Mouse (Mus musculus) yolk sac, embryonic 10.5 days (tissue): ENCODE data around the gene Medag.

Experiments used
- DNase-seq: peaks from one replicate; pipeline ENCODE4 v3.0.0-alpha.2; 2017; ENCODE audit warnings: low spot score

The Medag gene

GRCm38 (mm10) chr5:149411509-149412193 is at the start of gene Medag:
Medag (plus strand) TSS chr5:149411749.
- DNase-seq, result no peak

GRCm38 (mm10) chr5:149362626-149363025 is 48.9 kb upstream of the Medag start:
- DNase-seq, result no peak

DNA sequence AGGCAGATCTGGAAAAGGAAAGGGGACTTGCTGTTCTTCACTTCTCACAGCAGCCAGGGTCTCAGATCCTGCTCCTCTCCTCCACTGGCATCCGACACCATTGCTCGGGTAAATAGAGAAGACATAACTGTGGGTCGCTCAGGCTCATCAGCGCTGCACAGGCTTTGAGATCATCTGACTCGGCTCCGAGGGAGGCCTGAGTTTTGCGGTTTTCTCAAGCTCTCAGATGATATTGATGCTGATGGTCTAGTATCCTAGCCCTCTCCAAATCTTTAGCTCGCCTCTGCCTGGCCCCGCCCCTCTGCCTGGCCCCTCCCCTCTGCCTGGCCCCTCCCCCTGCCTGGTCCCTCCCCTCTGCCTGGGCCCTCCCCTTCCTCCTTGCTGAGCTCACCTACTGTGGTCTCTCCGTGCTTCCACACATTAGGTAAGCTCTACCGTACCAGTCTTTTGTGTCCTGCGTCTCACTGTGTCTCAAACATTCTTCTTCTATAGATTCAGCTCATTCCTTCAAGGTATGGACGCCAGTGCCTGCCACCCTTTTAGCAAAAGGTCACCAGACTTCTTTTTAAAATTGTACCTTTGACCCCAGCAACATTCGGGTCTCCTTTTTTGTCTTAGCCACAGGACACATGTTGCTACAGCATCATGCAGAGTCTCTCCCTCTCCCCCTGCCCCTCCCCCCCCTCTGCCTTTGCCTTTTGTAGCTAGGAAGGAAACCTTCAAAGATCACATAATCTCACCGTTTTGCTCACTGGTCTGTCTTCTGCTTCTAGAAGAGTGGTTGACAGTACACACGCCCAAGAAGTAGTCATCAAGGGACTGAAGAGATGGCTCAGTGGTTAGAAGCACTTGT is 47.4 kb upstream of the Medag start:
- DNase-seq, result no peak

DNA sequence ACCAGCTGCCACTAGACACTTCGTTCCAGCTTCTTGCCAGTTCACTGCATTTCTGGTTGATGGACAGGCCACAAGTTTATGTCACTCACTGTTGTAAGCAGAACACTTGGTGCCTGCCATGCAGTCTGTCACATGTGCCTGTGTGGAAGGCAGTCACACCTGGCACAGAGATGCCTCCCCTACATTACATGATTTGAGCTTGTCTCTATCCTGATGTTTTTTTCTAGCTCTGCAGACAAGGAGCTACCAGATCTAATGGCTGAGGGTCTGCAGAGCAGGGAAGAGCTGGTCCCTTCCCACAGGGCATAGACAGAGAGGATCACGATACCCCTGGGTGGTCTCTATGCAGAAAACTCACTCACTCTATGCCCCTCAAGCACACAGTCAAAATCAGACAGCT is 44.5 kb upstream of the Medag start:
- no peak for DNase-seq

GRCm38 (mm10) chr5:149367544-149368466 is 43.7 kb upstream of the Medag start:
- DNase-seq, result no peak

- DNase-seq, result no peak
Measured at GRCm38 (mm10) chr5:149368575-149369312, 42.8 kb upstream of the Medag start.

GRCm38 (mm10) chr5:149369373-149370035 is 42.0 kb upstream of the Medag start:
- no peak for DNase-seq

DNA sequence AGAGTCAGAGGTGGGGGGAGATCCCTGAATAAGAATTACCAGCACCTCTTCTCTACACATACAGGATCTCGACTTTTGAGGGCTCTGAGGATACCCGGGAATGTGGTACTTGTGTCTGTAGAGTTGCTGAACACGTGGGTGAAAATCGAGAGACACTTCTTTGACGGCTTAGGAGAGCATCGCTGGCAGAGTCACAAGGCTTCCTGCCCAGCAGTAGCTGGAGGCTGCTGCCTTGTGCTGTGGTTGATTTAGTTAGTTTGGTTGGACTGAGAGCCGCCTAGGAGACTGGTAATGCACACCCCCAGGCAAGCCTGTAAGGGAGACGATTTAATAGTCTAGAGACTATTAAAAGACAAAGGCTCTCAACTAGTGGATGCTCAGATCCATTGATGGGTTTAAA is 39.5 kb upstream of the Medag start:
- DNase-seq, result no peak

GRCm38 (mm10) chr5:149373224-149373623 is 38.3 kb upstream of the Medag start:
- no peak for DNase-seq

DNA sequence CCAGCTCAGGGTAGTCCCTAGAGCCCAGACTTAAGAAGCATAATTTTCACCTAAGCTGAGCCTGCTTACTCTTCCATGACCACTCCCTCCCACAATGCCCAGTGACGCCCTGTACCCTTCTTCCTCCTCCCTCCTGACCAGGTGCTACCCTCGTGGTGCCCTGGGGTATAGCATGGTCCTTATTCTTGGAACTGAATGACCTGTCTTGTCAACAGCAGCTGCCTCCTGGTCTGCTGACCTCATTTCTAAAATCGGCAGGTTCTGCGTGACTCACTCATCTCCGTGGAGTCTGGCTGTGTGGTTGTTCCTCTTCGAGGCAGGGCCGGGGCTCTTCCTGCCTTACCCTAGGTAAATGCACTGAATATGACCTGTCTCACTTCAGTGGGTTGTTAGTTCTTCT is 37.5 kb upstream of the Medag start:
- no peak for DNase-seq

GRCm38 (mm10) chr5:149375074-149375888 is 36.3 kb upstream of the Medag start:
- no peak for DNase-seq

GRCm38 (mm10) chr5:149375889-149376212 is 35.7 kb upstream of the Medag start:
- DNase-seq, result peak; percentile 84

- DNase-seq, result no peak
Measured at GRCm38 (mm10) chr5:149376367-149376766, 35.2 kb upstream of the Medag start.

DNA sequence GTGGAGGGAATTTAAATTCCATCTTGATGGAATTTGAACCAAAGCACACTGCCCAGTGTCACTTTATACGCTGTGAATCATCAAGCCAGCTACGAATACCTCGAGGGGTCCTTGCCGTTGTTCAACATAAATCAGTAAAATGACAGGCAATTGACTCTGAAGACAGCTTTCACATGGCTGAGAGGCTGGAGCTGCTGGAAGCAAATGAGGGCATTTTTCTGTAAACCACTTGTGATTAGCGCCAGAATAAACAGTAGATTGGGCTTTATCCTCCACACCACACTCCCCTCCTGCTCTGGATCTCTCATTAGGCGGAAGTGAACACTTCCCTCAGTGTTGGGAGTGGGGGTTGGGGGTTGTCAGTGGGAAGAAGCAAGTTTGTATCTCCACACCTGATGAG is 34.3 kb upstream of the Medag start:
- no peak for DNase-seq

DNA sequence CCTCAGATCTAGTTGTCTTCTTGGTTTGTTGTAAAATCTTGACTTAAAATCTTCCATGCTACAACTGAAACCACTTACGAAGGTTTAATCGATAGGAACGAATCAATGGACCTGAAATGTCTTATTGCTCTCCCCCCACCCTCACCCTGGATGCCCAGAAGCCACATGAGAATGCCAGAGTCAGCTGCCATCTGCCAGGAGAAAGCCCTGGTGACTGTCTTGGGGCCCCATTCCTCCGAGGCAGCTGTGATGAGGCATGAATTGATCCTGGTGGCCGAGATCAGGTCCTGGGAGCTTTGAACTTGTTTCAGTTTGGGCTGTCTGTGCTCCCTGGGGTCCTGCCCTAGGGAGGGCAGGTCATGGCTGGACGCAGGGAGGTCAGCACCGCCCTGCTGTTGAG is 33.0 kb upstream of the Medag start:
- DNase-seq, result no peak

DNA sequence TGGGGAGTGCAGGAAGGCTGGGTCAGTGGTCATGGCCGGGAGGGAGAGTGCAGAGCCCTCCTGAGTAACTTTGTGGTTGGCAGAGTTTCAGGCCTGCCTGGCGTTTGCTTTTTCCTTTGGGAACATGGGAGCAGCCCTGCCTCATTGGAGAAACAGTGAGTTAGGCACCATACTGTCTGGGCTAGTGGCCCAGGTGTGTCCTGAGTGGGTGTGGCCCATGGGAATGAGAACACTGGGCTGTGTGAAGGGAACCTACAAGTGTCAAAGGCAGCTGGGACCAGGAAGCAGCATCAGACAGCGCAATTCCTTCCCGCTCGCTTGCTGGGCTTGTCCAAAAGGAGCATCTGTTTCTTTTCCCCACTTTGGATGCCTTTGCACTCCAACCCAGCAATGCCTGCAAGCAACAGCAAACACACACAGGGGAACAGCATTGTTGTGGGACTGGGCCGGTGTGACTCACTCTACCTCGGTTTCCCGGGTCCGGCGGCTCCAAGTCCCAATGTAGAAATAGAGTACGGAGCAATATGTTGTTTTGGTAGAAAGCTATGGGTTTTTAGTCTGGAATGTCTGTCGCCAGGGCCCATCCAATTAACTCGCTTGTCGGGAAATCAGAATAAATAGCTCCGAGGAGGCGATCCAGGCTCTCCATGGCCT is 32.3 kb upstream of the Medag start:
- no peak for DNase-seq

- DNase-seq, result no peak
Measured at GRCm38 (mm10) chr5:149379861-149380260, 31.7 kb upstream of the Medag start.

DNA sequence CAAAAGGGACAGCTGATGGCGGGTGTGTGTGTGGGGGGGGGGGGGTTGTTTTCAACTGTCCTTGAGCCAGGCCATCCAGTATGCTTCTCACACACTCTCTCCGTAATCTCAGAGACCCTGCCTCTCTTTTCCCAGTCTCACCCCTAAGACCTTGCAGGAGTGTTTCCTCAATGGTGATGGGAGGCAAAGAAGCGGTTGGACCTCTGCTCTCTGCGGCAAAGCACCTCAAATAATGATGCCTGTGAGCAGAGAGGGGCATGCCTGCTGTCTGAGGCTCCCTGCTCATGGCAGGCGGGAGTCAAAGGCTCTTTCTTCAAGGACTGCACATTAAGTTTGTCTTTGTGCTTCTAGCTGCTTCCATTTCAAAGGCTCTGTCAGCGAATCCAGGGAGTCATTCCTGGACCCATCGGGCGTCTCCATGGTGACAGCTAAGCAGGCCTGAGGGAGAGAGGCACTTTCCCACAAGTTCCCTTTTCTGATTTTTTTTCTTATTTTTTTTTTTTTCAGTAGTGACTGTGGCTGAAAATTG is 31.1 kb upstream of the Medag start:
- DNase-seq, result no peak

- DNase-seq, result no peak
Measured at GRCm38 (mm10) chr5:149381948-149382347, 29.6 kb upstream of the Medag start.

DNA sequence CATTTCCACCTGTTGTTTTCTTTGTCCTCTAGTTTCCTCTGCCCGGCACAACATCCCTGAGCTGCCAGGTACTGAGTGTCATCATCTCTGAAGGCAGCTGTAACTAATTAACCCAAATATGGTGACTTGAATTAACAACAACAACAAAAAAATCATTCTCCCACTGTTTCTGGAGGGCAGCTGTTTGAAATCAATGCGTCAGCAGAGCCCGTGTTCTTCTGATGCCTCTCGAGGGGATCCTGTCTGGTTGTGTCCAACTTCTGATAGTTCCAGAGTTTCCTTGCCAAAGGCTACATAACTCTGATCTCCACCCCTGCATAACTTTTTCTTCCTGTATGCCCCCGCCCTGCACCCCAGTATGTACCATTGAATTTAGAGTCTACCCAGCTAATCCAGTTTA is 28.9 kb upstream of the Medag start:
- DNase-seq, result no peak
